Mouse (Mus musculus) MEL (cell line): ENCODE results near the gene Gm28374.

Experiments
- CHD1 ChIP-seq: IDR thresholded peaks from 2 replicates; pipeline ENCODE4 v1.6.1; 2012; ENCODE audit warnings: low read depth, mild to moderate bottlenecking, inconsistent platforms, low read length, improper control_type of control experiment
- MEF2A ChIP-seq: IDR thresholded peaks from 2 replicates; pipeline ENCODE4 v1.6.1; 2014; ENCODE audit warnings: low read depth, mild to moderate bottlenecking, inconsistent platforms, low read length, improper control_type of control experiment; ENCODE audit not compliant: poor library complexity, insufficient replicate concordance, severe bottlenecking; ENCODE audit errors: extremely low read depth
- NELFE ChIP-seq: IDR thresholded peaks from 2 replicates; pipeline ENCODE4 v1.6.1; 2011; ENCODE audit warnings: low read depth, low read length, improper control_type of control experiment
- POLR2A ChIP-seq, 2 experiments: IDR thresholded peaks; 2 replicates each; pipeline ENCODE4 v1.6.1; 2011 to 2012; ENCODE audit warnings: low read length in 2 of 2, mild to moderate bottlenecking in 2 of 2, control low read depth in 1 of 2, improper control_type of control experiment in 1 of 2, low read depth in 1 of 2, moderate library complexity in 1 of 2; ENCODE audit not compliant: control insufficient read depth in 1 of 2, insufficient read depth in 1 of 2, poor library complexity in 1 of 2
- SMC3 ChIP-seq: IDR thresholded peaks from 2 replicates; pipeline ENCODE4 v1.6.1; 2011; ENCODE audit warnings: low read depth, low read length, improper control_type of control experiment
- TAL1 ChIP-seq: IDR thresholded peaks from 2 replicates; pipeline ENCODE4 v1.6.1; 2012; ENCODE audit warnings: mild to moderate bottlenecking, inconsistent platforms, low read length, moderate library complexity, mixed read lengths
- ZC3H11A ChIP-seq: IDR thresholded peaks from 2 replicates; pipeline ENCODE4 v1.6.1; 2012; ENCODE audit warnings: low read depth, mild to moderate bottlenecking, inconsistent platforms, low read length, improper control_type of control experiment
- ZMIZ1 ChIP-seq: IDR thresholded peaks from 2 replicates; pipeline ENCODE4 v1.6.1; 2012; ENCODE audit warnings: low read depth, mild to moderate bottlenecking, inconsistent platforms, low read length, improper control_type of control experiment, moderate library complexity

DNA sequence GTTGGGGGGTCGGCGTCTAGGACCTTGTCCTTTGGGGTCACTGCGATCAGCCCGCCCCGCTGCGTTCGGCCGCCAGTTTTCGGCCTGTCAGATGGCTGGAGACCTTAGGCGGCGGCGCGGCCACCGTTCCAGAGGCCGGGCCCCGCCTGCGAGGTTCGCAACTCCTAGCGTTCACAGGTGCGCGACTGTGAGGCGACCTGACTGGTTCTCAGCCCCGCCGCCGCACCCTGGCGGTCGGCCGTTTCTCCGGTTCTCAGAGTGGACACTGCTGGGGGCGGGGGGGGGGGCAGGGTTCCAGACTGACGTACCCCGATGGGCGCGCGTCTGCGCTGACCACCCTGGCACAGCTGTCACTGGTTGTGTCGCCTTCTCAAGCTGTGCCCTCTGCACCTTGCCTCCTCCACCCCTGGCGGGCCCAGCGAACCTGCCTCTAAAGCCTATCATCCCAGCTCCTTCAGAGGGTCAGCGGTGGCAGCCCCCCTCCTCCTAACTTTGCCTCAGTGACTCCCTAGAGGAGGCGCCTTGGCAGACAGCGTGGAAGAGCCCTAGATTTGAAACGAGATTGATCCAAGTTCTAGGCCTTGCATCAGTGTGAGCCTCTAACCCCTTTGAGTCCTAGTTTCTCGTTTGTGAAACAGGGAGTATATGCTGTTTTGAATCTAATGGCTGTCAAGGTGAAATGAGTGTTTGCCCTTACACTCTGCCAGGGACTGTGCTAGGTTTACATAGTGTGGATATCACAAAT lies 34.7 kb downstream of the Gm28374 start:
- no peak for TF ChIP-seq NELFE
- no peak for TF ChIP-seq CHD1
- no peak for TF ChIP-seq SMC3
- TF ChIP-seq ZMIZ1 = no peak
- no peak for TF ChIP-seq MEF2A
- no peak for TF ChIP-seq TAL1
- TF ChIP-seq ZC3H11A = no peak
- no peak; a peak in 1 of 4 replicates for TF ChIP-seq POLR2A (IDR thresholded peaks at IDR 0.05; ENCODE audit: control insufficient read depth in 1 of 2, insufficient read depth in 1 of 2, low read depth in 1 of 2, low read length in 2 of 2, poor library complexity in 1 of 2)
